Mouse (Mus musculus) forebrain, embryonic 16.5 days (tissue): ENCODE results near the gene S1pr3. TPM values are rescaled to one million over a fixed set of nuclear protein-coding genes. Genes with fewer than 3 reads are reported as not detected.

ENCODE experiments used
- ATAC-seq: fragments of 200-750 bp; cut with Nextera tagmentation; 2 replicates; pipeline ENCODE4 v1.8.0; 2017; ENCODE audit warnings: mild to moderate bottlenecking, moderate library complexity
- H3K27ac ChIP-seq: fragments of 300-500 bp; sonication (generic); 2 replicates; pipeline ENCODE4 v1.5.1; 2014; ENCODE audit warnings: low read length, control low read depth
- H3K27me3 ChIP-seq: fragments of 300-500 bp; sonication (generic); replicated peaks from 2 replicates; pipeline ENCODE4 v1.6.1; 2014; ENCODE audit warnings: low read length; ENCODE audit not compliant: control insufficient read depth, insufficient read depth
- H3K36me3 ChIP-seq: fragments of 300-500 bp; sonication (generic); 2 replicates; pipeline ENCODE4 v1.6.1; 2014; ENCODE audit not compliant: control insufficient read depth, insufficient read depth
- H3K4me1 ChIP-seq: fragments of 300-500 bp; sonication (generic); replicated peaks from 2 replicates; pipeline ENCODE4 v1.6.1; 2014; ENCODE audit warnings: low read length; ENCODE audit not compliant: control insufficient read depth, insufficient read depth
- H3K4me2 ChIP-seq: fragments of 300-500 bp; sonication (generic); 2 replicates; pipeline ENCODE4 v1.6.1; 2014; ENCODE audit warnings: mild to moderate bottlenecking, low read length, control low read depth
- H3K4me3 ChIP-seq: fragments of 300-500 bp; sonication (generic); replicated peaks from 2 replicates; pipeline ENCODE4 v1.5.1; 2014; ENCODE audit warnings: mild to moderate bottlenecking, low read length, control low read depth
- H3K9ac ChIP-seq: fragments of 300-500 bp; sonication (generic); replicated peaks from 2 replicates; pipeline ENCODE4 v1.6.1; 2014; ENCODE audit warnings: low read depth, low read length, control low read depth
- H3K9me3 ChIP-seq: fragments of 300-500 bp; sonication (generic); 2 replicates; pipeline ENCODE4 v1.6.1; 2016; ENCODE audit warnings: low read length; ENCODE audit not compliant: control insufficient read depth
- WGBS: fragments of 180-500 bp; shearing (Covaris S2); extraction: QIAGEN DNeasy Blood & Tissue Kit; methylation state at CpG from one replicate; pipeline ENCODE4 v1.1.7; 2014; 5-methylcytosine and 5-hydroxymethylcytosine counted together
- polyA plus RNA-seq: library from polyadenylated mRNA; unstranded; fragments of >200 nt; fragmentation: Nextera tagmentation; extraction: Ambion mirVana; gene quantifications from 2 replicates; pipeline ENCODE4 v1.2.1, GENCODE M21; 2015

S1pr3 gene
- polyA plus RNA-seq, 1 experiment from 2014 or later: 11.2 TPM

- H3K9ac ChIP-seq: no peak overlapping the region
- peak overlapping the region; percentile 49; the same call in 1 of the 2 replicates for H3K27ac ChIP-seq
- H3K36me3 ChIP-seq: no peaks in the 10 kb centered on the region
- no peaks in the 10 kb centered on the region for H3K27me3 ChIP-seq
- WGBS: 66% methylated on average over 4 of the region's 4 CpGs
- no peaks in the 10 kb centered on the region for H3K9me3 ChIP-seq
- ATAC-seq: peak; percentile 77
- no peak overlapping the region for H3K4me2 ChIP-seq
- peaks cover 12% of the 10 kb centered on the region for H3K4me1 ChIP-seq
- no peak overlapping the region for H3K4me3 ChIP-seq
These were observed 17.4 kb downstream of the S1pr3 start for GRCm38 (mm10) chr13:51425662-51426443.

GRCm38 (mm10) chr13:51433371-51433770 lies 24.9 kb downstream of the S1pr3 start:
- no peak for ATAC-seq
- H3K9me3 ChIP-seq: no peaks in the 10 kb centered on the region
- H3K27ac ChIP-seq: no peak overlapping the region
- H3K36me3 ChIP-seq: no peaks in the 10 kb centered on the region
- no peaks in the 10 kb centered on the region for H3K27me3 ChIP-seq
- H3K9ac ChIP-seq: no peak overlapping the region
- peaks cover 5% of the 10 kb centered on the region for H3K4me1 ChIP-seq
- H3K4me2 ChIP-seq: no peak overlapping the region
- no peak overlapping the region for H3K4me3 ChIP-seq
- 67% methylated on average over 3 of the region's 3 CpGs for WGBS

- Histone ChIP-seq H3K4me2 (no peak overlapping the region), H3K4me1 (peaks cover 5% of the 10 kb centered on the region), H3K36me3 (no peaks in the 10 kb centered on the region), H3K9ac (no peak overlapping the region), H3K27ac (no peak overlapping the region), H3K4me3 (no peak overlapping the region), H3K9me3 (no peaks in the 10 kb centered on the region), H3K27me3 (no peaks in the 10 kb centered on the region)
- 70% methylated on average over 2 of the region's 2 CpGs for WGBS
- ATAC-seq: no peak
These were observed 26.0 kb downstream of the S1pr3 start for GRCm38 (mm10) chr13:51434460-51434859.

- H3K27me3 ChIP-seq: no peaks in the 10 kb centered on the region
- no peak for ATAC-seq
- H3K36me3 ChIP-seq: no peaks in the 10 kb centered on the region
- 90% methylated on average over 2 of the region's 2 CpGs for WGBS
- H3K27ac ChIP-seq: no peak overlapping the region
- H3K9ac ChIP-seq: no peak overlapping the region
- H3K9me3 ChIP-seq: no peaks in the 10 kb centered on the region
- H3K4me1 ChIP-seq: peaks cover 5% of the 10 kb centered on the region
- no peak overlapping the region for H3K4me3 ChIP-seq
- no peak overlapping the region for H3K4me2 ChIP-seq
These were observed 26.7 kb downstream of the S1pr3 start for GRCm38 (mm10) chr13:51435146-51435545.

- Histone ChIP-seq H3K4me2 (no peak overlapping the region), H3K9ac (no peak overlapping the region), H3K27ac (no peak overlapping the region), H3K27me3 (no peaks in the 10 kb centered on the region), H3K4me1 (peaks cover 5% of the 10 kb centered on the region), H3K36me3 (no peaks in the 10 kb centered on the region), H3K9me3 (no peaks in the 10 kb centered on the region), H3K4me3 (no peak overlapping the region)
- 28% methylated on average over 14 of the region's 14 CpGs for WGBS
- ATAC-seq: peak; percentile 77; the same call in 1 of the 2 replicates
These were observed 29.0 kb downstream of the S1pr3 start for GRCm38 (mm10) chr13:51437105-51438085.

- Histone ChIP-seq H3K4me1 (no peaks in the 10 kb centered on the region), H3K4me3 (no peak overlapping the region), H3K9me3 (no peaks in the 10 kb centered on the region), H3K27ac (no peak overlapping the region), H3K27me3 (no peaks in the 10 kb centered on the region), H3K9ac (no peak overlapping the region), H3K36me3 (no peaks in the 10 kb centered on the region), H3K4me2 (no peak overlapping the region)
- no peak for ATAC-seq
- 86% methylated on average over 8 of the region's 8 CpGs for WGBS
These were observed 34.5 kb downstream of the S1pr3 start for GRCm38 (mm10) chr13:51442922-51443321.

- no peak overlapping the region for H3K4me3 ChIP-seq
- 82% methylated on average over 4 of the region's 4 CpGs for WGBS
These were observed 38.1 kb downstream of the S1pr3 start for GRCm38 (mm10) chr13:51446550-51446949.

GRCm38 (mm10) chr13:51456190-51456878 lies 47.9 kb downstream of the S1pr3 start:
- Histone ChIP-seq H3K4me2 (no peak overlapping the region), H3K36me3 (0 out of 2 replicates have a peak, but pooled peaks cover 3% of the 10 kb centered on the region), H3K4me3 (no peak overlapping the region), H3K27me3 (no peaks in the 10 kb centered on the region), H3K9ac (no peak overlapping the region), H3K4me1 (no peaks in the 10 kb centered on the region), H3K27ac (no peak overlapping the region), H3K9me3 (no peaks in the 10 kb centered on the region)
- WGBS: 34% methylated on average over 4 of the region's 4 CpGs
- ATAC-seq: peak; percentile 52; the same call in 1 of the 2 replicates

More at GRCm38 (mm10) chr13:51446550-51446949, 38.1 kb downstream of the S1pr3 start:
- Histone ChIP-seq H3K4me2 (no peak overlapping the region), H3K36me3 (no peaks in the 10 kb centered on the region), H3K27ac (no peak overlapping the region), H3K9me3 (no peaks in the 10 kb centered on the region), H3K9ac (no peak overlapping the region), H3K27me3 (no peaks in the 10 kb centered on the region), H3K4me1 (no peaks in the 10 kb centered on the region)
- ATAC-seq: peak; percentile 59; the same call in 1 of the 2 replicates
